21 mouse cellular contexts compared by ENCODE assay signal in the genomic region with DNA sequence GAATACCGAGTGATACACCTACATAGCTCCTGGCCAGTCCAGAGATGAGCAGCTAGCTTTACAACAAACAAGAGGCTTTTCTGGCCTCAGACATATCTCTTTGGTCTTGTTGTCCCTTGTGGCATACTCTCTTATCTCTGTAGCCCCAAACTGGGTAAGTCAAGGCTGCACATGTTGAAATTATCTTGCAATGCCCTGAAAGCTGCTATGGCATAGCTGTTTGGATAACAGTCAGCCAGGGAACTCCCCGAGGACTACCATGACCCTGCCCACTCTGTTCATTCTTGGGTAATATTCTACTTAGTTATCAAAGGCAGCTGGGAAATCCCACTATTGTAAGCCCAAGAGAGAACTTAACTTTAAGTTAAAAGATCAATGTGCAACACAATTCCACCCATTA.
DNase-seq lines count a peak whose midpoint lies in the region; ATAC-seq lines count a peak whose summit lies in the region.
"Had no signal": no experiment of that assay in that cellular context is flagged by ENCODE, and none has a peak within 500 bp of the region (broad histone marks: within the 10 kb centered on the region; RNA-seq: fewer than 3 reads in every experiment).

No protein-coding gene starts in this region.

- no peak overlapping the region for H3K4me2 ChIP-seq in liver, embryonic 15.5 days
- H3K4me2 ChIP-seq: embryonic facial prominence, embryonic 15.5 days; forebrain, embryonic 15.5 days; hindbrain, embryonic 14.5 days had no signal

- ATAC-seq in erythroid progenitor cell, adult 5-6 weeks (replicated peaks; ENCODE audit: low FRiP score, poor library complexity, severe bottlenecking), result 0 out of 2 replicates have a peak, but pooled peaks have one; percentile 64
- ATAC-seq in liver, embryonic 15.5 days (ENCODE audit: insufficient read depth), result peak; percentile 84
- peak; percentile 88 for ATAC-seq in megakaryocyte progenitor cell, adult 5-6 weeks (replicated peaks; ENCODE audit: poor library complexity)
- ATAC-seq: forebrain, embryonic 15.5 days had no signal

- peak; percentile 28 for DNase-seq in adipocyte (ENCODE audit: low spot score)
- DNase-seq in layer of hippocampus, adult 9-10 months (ENCODE audit: low spot score), result no peak
- DNase-seq in lung, adult 18-20 months, result no peak
- no peak for DNase-seq in lung, postnatal 14 days
- DNase-seq: adrenal gland, postnatal 14 days; cerebellum, adult 11 months; cerebellum, adult 8-10 months; cerebellum, postnatal 14 days; embryo, embryonic 11 days; gastrocnemius, postnatal 36 days; heart, adult 11 months; heart, postnatal 14 days had no signal

- no peak overlapping the region for H3K9ac ChIP-seq in liver, embryonic 15.5 days
- H3K9ac ChIP-seq: embryonic facial prominence, embryonic 15.5 days; forebrain, embryonic 15.5 days; hindbrain, embryonic 14.5 days had no signal

- 27% methylated on average over 2 of the region's 2 CpGs for WGBS in liver, embryonic 15.5 days (ENCODE audit: insufficient replicate concordance)

- no peak overlapping the region for H3K4me3 ChIP-seq in liver, embryonic 15.5 days (replicated peaks)
- H3K4me3 ChIP-seq: embryonic facial prominence, embryonic 15.5 days; erythroblast, embryonic 14.5 days; forebrain, embryonic 15.5 days; heart, embryonic 10.5 days; hindbrain, embryonic 10.5 days had no signal

- H3K4me1 ChIP-seq in liver, embryonic 15.5 days (replicated peaks), result peaks cover 15% of the 10 kb centered on the region
- H3K4me1 ChIP-seq: embryonic facial prominence, embryonic 15.5 days; forebrain, embryonic 15.5 days; heart, embryonic 10.5 days; hindbrain, embryonic 10.5 days had no signal

- H3K36me3 ChIP-seq in liver, embryonic 15.5 days (replicated peaks), result no peaks in the 10 kb centered on the region
- H3K36me3 ChIP-seq: embryonic facial prominence, embryonic 15.5 days; forebrain, embryonic 15.5 days; heart, embryonic 10.5 days; hindbrain, embryonic 10.5 days had no signal

- H3K27ac ChIP-seq in liver, embryonic 15.5 days (replicated peaks), result no peak overlapping the region
- H3K27ac ChIP-seq: embryonic facial prominence, embryonic 15.5 days; forebrain, embryonic 15.5 days; heart, embryonic 10.5 days; hindbrain, embryonic 10.5 days; hindbrain, embryonic 14.5 days had no signal

- H3K9me3 ChIP-seq in liver, embryonic 15.5 days (replicated peaks), result no peaks in the 10 kb centered on the region
- H3K9me3 ChIP-seq: forebrain, embryonic 15.5 days; heart, embryonic 10.5 days had no signal

- H3K27me3 ChIP-seq in liver, embryonic 15.5 days, result no peaks in the 10 kb centered on the region
- H3K27me3 ChIP-seq: embryonic facial prominence, embryonic 15.5 days; forebrain, embryonic 15.5 days had no signal
